Mouse (Mus musculus): Measurements from ENCODE around the gene C1qtnf6.

Gene C1qtnf6

GRCm38 (mm10) chr15:78544561-78545001, 13.4 kb upstream of the C1qtnf6 start, which contains the start of gene Sstr3:
TSS of gene Sstr3 (minus strand) at chr15:78544685.
- peak; percentile 62 for ATAC-seq (ENCODE audit: low TSS enrichment)

- ATAC-seq (ENCODE audit: low TSS enrichment) = peak; percentile 3; the same call in 1 of the 2 replicates
Measured at GRCm38 (mm10) chr15:78544041-78544440, 12.8 kb upstream of the C1qtnf6 start.

- ATAC-seq (ENCODE audit: low TSS enrichment) = peak; percentile 53
Measured at GRCm38 (mm10) chr15:78542767-78543303, 11.6 kb upstream of the C1qtnf6 start.

- ATAC-seq (ENCODE audit: low TSS enrichment) = no peak
Measured at GRCm38 (mm10) chr15:78542098-78542766, 11.0 kb upstream of the C1qtnf6 start.

GRCm38 (mm10) chr15:78541606-78542005, 10.4 kb upstream of the C1qtnf6 start:
- peak; percentile 18; the same call in 1 of the 2 replicates for ATAC-seq (ENCODE audit: low TSS enrichment)

- ATAC-seq (ENCODE audit: low TSS enrichment) = no peak
Measured at GRCm38 (mm10) chr15:78541036-78541435, 9.8 kb upstream of the C1qtnf6 start.

GRCm38 (mm10) chr15:78535723-78536421, 4.7 kb upstream of the C1qtnf6 start:
- no peak for ATAC-seq (ENCODE audit: low TSS enrichment)

GRCm38 (mm10) chr15:78533346-78533835, 2.2 kb upstream of the C1qtnf6 start:
- ATAC-seq (ENCODE audit: low TSS enrichment) = no peak

- ATAC-seq (ENCODE audit: low TSS enrichment) = no peak
Measured at GRCm38 (mm10) chr15:78532566-78533345, 1.5 kb upstream of the C1qtnf6 start.

- peak; percentile 87 for ATAC-seq (ENCODE audit: low TSS enrichment)
Measured at GRCm38 (mm10) chr15:78531901-78532469, 769 bp upstream of the C1qtnf6 start.

- ATAC-seq (ENCODE audit: low TSS enrichment) = no peak
Measured at GRCm38 (mm10) chr15:78531451-78531720, 170 bp upstream of the C1qtnf6 start.

GRCm38 (mm10) chr15:78530141-78530540, 1.1 kb downstream of the C1qtnf6 start:
- no peak for ATAC-seq (ENCODE audit: low TSS enrichment)

- peak; percentile 17; the same call in 1 of the 2 replicates for ATAC-seq (ENCODE audit: low TSS enrichment)
Measured at GRCm38 (mm10) chr15:78529428-78529990, 1.7 kb downstream of the C1qtnf6 start.

- ATAC-seq (ENCODE audit: low TSS enrichment) = no peak
Measured at GRCm38 (mm10) chr15:78528726-78529411, 2.3 kb downstream of the C1qtnf6 start.

GRCm38 (mm10) chr15:78527973-78528372, 3.2 kb downstream of the C1qtnf6 start:
- no peak for ATAC-seq (ENCODE audit: low TSS enrichment)

GRCm38 (mm10) chr15:78524163-78524562, 7.1 kb downstream of the C1qtnf6 start:
- no peak for ATAC-seq (ENCODE audit: low TSS enrichment)

- no peak for ATAC-seq (ENCODE audit: low TSS enrichment)
Measured at GRCm38 (mm10) chr15:78521892-78522291, 9.3 kb downstream of the C1qtnf6 start.

GRCm38 (mm10) chr15:78521331-78521730, 9.9 kb downstream of the C1qtnf6 start:
- ATAC-seq (ENCODE audit: low TSS enrichment) = no peak

GRCm38 (mm10) chr15:78520112-78520715, 11.0 kb downstream of the C1qtnf6 start:
- no peak for ATAC-seq (ENCODE audit: low TSS enrichment)

- ATAC-seq (ENCODE audit: low TSS enrichment) = no peak
Measured at GRCm38 (mm10) chr15:78518221-78518620, 13.0 kb downstream of the C1qtnf6 start.

All from frontal cortex, adult (tissue).